Mouse (Mus musculus): ENCODE results near the gene Enpp1. TPM values are rescaled to one million over a fixed set of nuclear protein-coding genes. Genes with fewer than 3 reads are reported as not detected.
A peak's percentile ranks its signal among the peaks of the same experiment; 100 is the strongest.
"Not testable (repeated sequence)": the region's sequence is repeated elsewhere in the genome, so short reads cannot be mapped to it uniquely, and the experiment has no call there.

The Enpp1 gene
- total RNA-seq, 4 experiments from 2014 or later: 4.5 to 5.5 (median 4.6) TPM

- DNase-seq (ENCODE audit: low spot score in 2 of 2): no peak
These were observed 73.5 kb downstream of the Enpp1 start for GRCm38 (mm10) chr10:24638306-24639070.

- no peak for DNase-seq (ENCODE audit: low spot score in 2 of 2)
These were observed 75.0 kb downstream of the Enpp1 start for GRCm38 (mm10) chr10:24636986-24637385.

- DNase-seq (ENCODE audit: low spot score in 2 of 2): no peak
These were observed 76.1 kb downstream of the Enpp1 start for GRCm38 (mm10) chr10:24635884-24636283.

- no peak for DNase-seq (ENCODE audit: low spot score in 2 of 2)
These were observed 76.6 kb downstream of the Enpp1 start for GRCm38 (mm10) chr10:24635331-24635815.

GRCm38 (mm10) chr10:24634288-24634687 lies 77.7 kb downstream of the Enpp1 start:
- DNase-seq (ENCODE audit: low spot score in 2 of 2): no peak

GRCm38 (mm10) chr10:24631122-24631521 lies 80.8 kb downstream of the Enpp1 start:
- DNase-seq (ENCODE audit: low spot score in 2 of 2): no peak

- DNase-seq (ENCODE audit: low spot score in 2 of 2): peak in 1 of 2 experiments; percentile 63
These were observed 81.4 kb downstream of the Enpp1 start for GRCm38 (mm10) chr10:24630469-24631081.

- DNase-seq (ENCODE audit: low spot score in 2 of 2): no peak
These were observed 82.8 kb downstream of the Enpp1 start for GRCm38 (mm10) chr10:24629086-24629720.

GRCm38 (mm10) chr10:24628466-24628865 lies 83.5 kb downstream of the Enpp1 start:
- DNase-seq (ENCODE audit: low spot score in 2 of 2): no peak

GRCm38 (mm10) chr10:24627262-24627661 lies 84.7 kb downstream of the Enpp1 start:
- no peak for DNase-seq (ENCODE audit: low spot score in 2 of 2)

- DNase-seq (ENCODE audit: low spot score in 2 of 2): peak; percentile 50 to 88
These were observed 86.8 kb downstream of the Enpp1 start for GRCm38 (mm10) chr10:24625060-24625701.

- DNase-seq (ENCODE audit: low spot score in 2 of 2): peak in 1 of 2 experiments; percentile 16
These were observed 89.4 kb downstream of the Enpp1 start for GRCm38 (mm10) chr10:24622586-24622985.

- DNase-seq (ENCODE audit: low spot score in 2 of 2): peak in 1 of 2 experiments; percentile 48
These were observed 90.4 kb downstream of the Enpp1 start for GRCm38 (mm10) chr10:24621572-24621971.

GRCm38 (mm10) chr10:24616572-24616971 lies 95.4 kb downstream of the Enpp1 start:
- DNase-seq (ENCODE audit: low spot score in 2 of 2): not testable (repeated sequence)

- DNase-seq (ENCODE audit: low spot score in 2 of 2): no peak
These were observed 96.2 kb downstream of the Enpp1 start for GRCm38 (mm10) chr10:24615799-24616198.

GRCm38 (mm10) chr10:24614726-24615125 lies 97.2 kb downstream of the Enpp1 start:
- DNase-seq (ENCODE audit: low spot score in 2 of 2): no peak

GRCm38 (mm10) chr10:24609766-24610165 lies 102.2 kb downstream of the Enpp1 start:
- no peak for DNase-seq (ENCODE audit: low spot score in 2 of 2)

- no peak for DNase-seq (ENCODE audit: low spot score in 2 of 2)
These were observed 102.8 kb downstream of the Enpp1 start for GRCm38 (mm10) chr10:24609146-24609545.

- DNase-seq (ENCODE audit: low spot score in 2 of 2): no peak
These were observed 108.2 kb downstream of the Enpp1 start for GRCm38 (mm10) chr10:24603727-24604126.

- DNase-seq (ENCODE audit: low spot score in 2 of 2): no peak
These were observed 108.9 kb downstream of the Enpp1 start for GRCm38 (mm10) chr10:24603035-24603434.

GRCm38 (mm10) chr10:24599802-24600201 lies 112.2 kb downstream of the Enpp1 start:
- DNase-seq (ENCODE audit: low spot score in 2 of 2): no peak

GRCm38 (mm10) chr10:24598693-24599092 lies 113.3 kb downstream of the Enpp1 start:
- no peak for DNase-seq (ENCODE audit: low spot score in 2 of 2)

Measured in left cerebral cortex, adult 8-10 months (tissue).